Mouse (Mus musculus) forebrain, embryonic 11.5 days (tissue): ENCODE results near the gene Lyz1. TPM values are rescaled to one million over a fixed set of nuclear protein-coding genes. Genes with fewer than 3 reads are reported as not detected.
"Not testable (repeated sequence)": the region's sequence is repeated elsewhere in the genome, so short reads cannot be mapped to it uniquely, and the experiment has no call there.

Experiments
- ATAC-seq: fragments of 200-750 bp; cut with Nextera tagmentation; replicated peaks from 2 replicates; pipeline ENCODE4 v1.8.0; 2017; ENCODE audit warnings: moderate TSS enrichment; ENCODE audit not compliant: low FRiP score
- DNase-seq: peaks from one replicate; pipeline ENCODE4 v3.0.0-alpha.2; 2017; ENCODE audit warnings: low spot score
- H3K27ac ChIP-seq: fragments of 300-500 bp; sonication (generic); 2 replicates; pipeline ENCODE4 v1.5.1; 2014; ENCODE audit warnings: low read depth, low read length
- H3K27me3 ChIP-seq: fragments of 300-500 bp; sonication (generic); 2 replicates; pipeline ENCODE4 v1.6.1; 2014; ENCODE audit warnings: mild to moderate bottlenecking, low read length, mixed read lengths; ENCODE audit not compliant: control insufficient read depth, insufficient read depth
- H3K36me3 ChIP-seq: fragments of 300-500 bp; sonication (generic); 2 replicates; pipeline ENCODE4 v1.6.1; 2014; ENCODE audit warnings: mild to moderate bottlenecking, low read length, moderate library complexity, mixed read lengths; ENCODE audit not compliant: control insufficient read depth, insufficient read depth
- H3K4me1 ChIP-seq: fragments of 300-500 bp; sonication (generic); replicated peaks from 2 replicates; pipeline ENCODE4 v1.6.1; 2014; ENCODE audit warnings: low read length, mixed read lengths; ENCODE audit not compliant: control insufficient read depth, insufficient read depth
- H3K4me2 ChIP-seq: fragments of 300-500 bp; sonication (generic); 2 replicates; pipeline ENCODE4 v1.6.1; 2014; ENCODE audit warnings: low read depth, mild to moderate bottlenecking, low read length, moderate library complexity, mixed read lengths; ENCODE audit not compliant: severe bottlenecking
- H3K4me3 ChIP-seq: fragments of 300-500 bp; sonication (generic); 2 replicates; pipeline ENCODE4 v1.5.1; 2014; ENCODE audit warnings: low read depth, low read length
- H3K9ac ChIP-seq: fragments of 300-500 bp; sonication (generic); 2 replicates; pipeline ENCODE4 v1.6.1; 2014; ENCODE audit warnings: low read length
- H3K9me3 ChIP-seq: fragments of 300-500 bp; sonication (generic); 2 replicates; pipeline ENCODE4 v1.6.1; 2016; ENCODE audit warnings: low read length, mixed read lengths; ENCODE audit not compliant: control insufficient read depth
- WGBS: fragments of 180-500 bp; shearing (Covaris S2); extraction: QIAGEN DNeasy Blood & Tissue Kit; methylation state at CpG from one replicate; pipeline ENCODE4 v1.1.7; 2014; 5-methylcytosine and 5-hydroxymethylcytosine counted together
- polyA plus RNA-seq: library from polyadenylated mRNA; unstranded; fragments of >200 nt; fragmentation: Nextera tagmentation; extraction: Ambion mirVana; gene quantifications from 2 replicates; pipeline ENCODE4 v1.2.1, GENCODE M21; 2014

The Lyz1 gene
- polyA plus RNA-seq, 1 experiment from 2014 or later: not detected

DNA sequence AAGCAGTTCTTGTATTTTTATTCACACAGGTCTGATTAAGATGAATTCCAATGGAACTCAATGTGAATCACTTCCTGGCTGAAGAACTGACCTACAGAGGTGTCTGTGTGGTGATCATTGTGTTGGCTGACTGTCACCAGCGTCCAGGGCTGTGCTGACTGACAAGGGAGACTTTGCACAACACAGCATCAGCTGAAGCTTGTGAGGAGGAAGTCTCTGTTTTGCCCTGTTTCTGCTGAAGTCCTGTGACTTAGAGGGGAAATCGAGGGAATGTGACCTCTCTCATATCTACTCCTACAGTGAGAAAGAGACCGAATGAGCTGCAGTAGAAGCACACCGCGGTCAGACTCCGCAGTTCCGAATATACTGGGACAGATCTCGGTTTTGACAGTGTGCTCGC lies 14.9 kb downstream of the Lyz1 start:
- H3K4me1 ChIP-seq, H3K9ac ChIP-seq, H3K9me3 ChIP-seq, H3K36me3 ChIP-seq, H3K4me3 ChIP-seq, ATAC-seq, H3K27me3 ChIP-seq, H3K4me2 ChIP-seq, DNase-seq, H3K27ac ChIP-seq: not testable (repeated sequence)
- 87% methylated on average over 9 of the region's 9 CpGs for WGBS

GRCm38 (mm10) chr10:117275681-117276369 lies 16.8 kb downstream of the Lyz1 start:
- no peak overlapping the region for H3K4me3 ChIP-seq
- H3K27ac ChIP-seq: no peak overlapping the region
- H3K27me3 ChIP-seq: no peaks in the 10 kb centered on the region
- DNase-seq (no peak), ATAC-seq (no peak)
- WGBS: 85% methylated on average over 10 of the region's 10 CpGs
- H3K4me2 ChIP-seq: no peak overlapping the region
- no peak overlapping the region for H3K9ac ChIP-seq
- H3K36me3 ChIP-seq: no peaks in the 10 kb centered on the region
- H3K4me1 ChIP-seq: no peaks in the 10 kb centered on the region
- H3K9me3 ChIP-seq: no peaks in the 10 kb centered on the region

DNA sequence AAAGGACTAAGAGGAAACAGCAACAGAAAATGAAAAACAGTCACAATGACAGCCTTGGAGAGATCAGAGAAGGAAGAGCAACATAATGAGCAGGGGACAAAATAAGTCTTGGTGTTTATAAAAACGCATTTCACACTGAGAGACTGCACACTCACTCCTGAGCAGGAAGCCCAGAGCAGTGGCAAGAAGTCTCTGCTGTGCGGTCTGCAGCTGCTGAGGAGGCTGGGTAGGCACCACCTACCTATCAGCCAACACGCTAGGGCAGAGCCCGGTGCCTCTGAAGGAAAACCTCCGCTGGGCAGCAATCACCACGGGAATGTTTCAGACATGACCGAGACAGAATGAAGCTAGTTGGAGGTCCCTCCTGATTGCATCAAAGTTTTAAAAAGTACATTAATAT lies 18.0 kb downstream of the Lyz1 start:
- DNase-seq, H3K4me1 ChIP-seq, H3K4me3 ChIP-seq, H3K9ac ChIP-seq, H3K36me3 ChIP-seq, H3K27me3 ChIP-seq, H3K27ac ChIP-seq, ATAC-seq, H3K9me3 ChIP-seq, H3K4me2 ChIP-seq: not testable (repeated sequence)
- 88% methylated on average over 2 of the region's 7 CpGs for WGBS

GRCm38 (mm10) chr10:117272023-117272422 lies 20.6 kb downstream of the Lyz1 start:
- no peaks in the 10 kb centered on the region for H3K9me3 ChIP-seq
- no peak for DNase-seq
- H3K27me3 ChIP-seq: no peaks in the 10 kb centered on the region
- no peak overlapping the region for H3K27ac ChIP-seq
- no peak overlapping the region for H3K4me2 ChIP-seq
- no peaks in the 10 kb centered on the region for H3K4me1 ChIP-seq
- H3K36me3 ChIP-seq: no peaks in the 10 kb centered on the region
- no peak for ATAC-seq
- H3K9ac ChIP-seq: no peak overlapping the region
- H3K4me3 ChIP-seq: no peak overlapping the region

- Histone ChIP-seq H3K4me3 (no peak overlapping the region), H3K4me1 (no peaks in the 10 kb centered on the region), H3K27ac (no peak overlapping the region), H3K36me3 (no peaks in the 10 kb centered on the region), H3K4me2 (no peak overlapping the region), H3K9me3 (no peaks in the 10 kb centered on the region), H3K27me3 (no peaks in the 10 kb centered on the region), H3K9ac (no peak overlapping the region)
- no peak for DNase-seq
- ATAC-seq: no peak
Observed at GRCm38 (mm10) chr10:117259870-117260269, 32.8 kb downstream of the Lyz1 start.

- no peak within 1 kb of the TSS for H3K27ac ChIP-seq
- WGBS: 90% methylated on average over 12 of the region's 12 CpGs
- no peak within 1 kb of the TSS for H3K4me2 ChIP-seq
- ATAC-seq (no peak), DNase-seq (no peak)
- H3K9ac ChIP-seq: no peak within 1 kb of the TSS
- no peaks in the 10 kb centered on the region for H3K36me3 ChIP-seq
- H3K4me3 ChIP-seq: no peak within 1 kb of the TSS
- no peaks in the 10 kb centered on the region for H3K4me1 ChIP-seq
- H3K27me3 ChIP-seq: no peaks in the 10 kb centered on the region
- H3K9me3 ChIP-seq: no peaks in the 10 kb centered on the region
Observed at GRCm38 (mm10) chr10:117238603-117239002, 54.1 kb downstream of the Lyz1 start, which contains the start of gene 9530003J23Rik. Gene 9530003J23Rik, minus strand, starts transcription at chr10:117238703.

Other genes with a start within 250 kb of the Lyz1 start
- not detected in 2 replicates for gene Lrrc10, start 247.5 kb downstream of the Lyz1 start, polyA plus RNA-seq
- 294 and 318 TPM in 2 replicates for gene Cct2, start 229.1 kb downstream of the Lyz1 start, polyA plus RNA-seq
- gene Frs2, start 144.3 kb downstream of the Lyz1 start, polyA plus RNA-seq: 29.4 and 31.9 TPM in 2 replicates
- gene Yeats4, start 68.4 kb downstream of the Lyz1 start, polyA plus RNA-seq: 153 and 165 TPM in 2 replicates
- gene 9530003J23Rik, start 54.2 kb downstream of the Lyz1 start, polyA plus RNA-seq: not detected in 2 replicates
- 10.8 and 11.1 TPM in 2 replicates for gene Lyz2, start 10.5 kb downstream of the Lyz1 start, polyA plus RNA-seq
- gene Cpsf6, start 87.1 kb upstream of the Lyz1 start, polyA plus RNA-seq: 275 and 282 TPM in 2 replicates